Mouse (Mus musculus): ENCODE data around the gene Ccnf.
A peak's percentile ranks its signal among the peaks of the same experiment; 100 is the strongest.

The Ccnf gene

GRCm38 (mm10) chr17:24223513-24223912, 27.8 kb downstream of the Ccnf start:
- no peak for DNase-seq

GRCm38 (mm10) chr17:24222653-24223052, 28.6 kb downstream of the Ccnf start:
- no peak for DNase-seq

GRCm38 (mm10) chr17:24220435-24221411, 30.6 kb downstream of the Ccnf start, which contains the start of gene Tedc2:
TSS of gene Tedc2 (minus strand) at chr17:24220851.
- DNase-seq, result peak; percentile 95

GRCm38 (mm10) chr17:24216836-24217235, 34.4 kb downstream of the Ccnf start:
- DNase-seq, result no peak

GRCm38 (mm10) chr17:24213186-24213585, 38.1 kb downstream of the Ccnf start:
- no peak for DNase-seq

- no peak for DNase-seq
Measured at GRCm38 (mm10) chr17:24212441-24213018, 38.8 kb downstream of the Ccnf start.

- DNase-seq, result peak; percentile 92
Measured at GRCm38 (mm10) chr17:24211631-24212440, 39.4 kb downstream of the Ccnf start.

GRCm38 (mm10) chr17:24210591-24210990, 40.7 kb downstream of the Ccnf start:
- no peak for DNase-seq

- DNase-seq, result no peak
Measured at GRCm38 (mm10) chr17:24209916-24210240, 41.4 kb downstream of the Ccnf start.

- DNase-seq, result peak; percentile 38
Measured at GRCm38 (mm10) chr17:24209043-24209915, 42.0 kb downstream of the Ccnf start, which contains the start of gene Ntn3. TSS of gene Ntn3 (minus strand) at chr17:24209531.

- DNase-seq, result no peak
Measured at GRCm38 (mm10) chr17:24208641-24209042, 42.6 kb downstream of the Ccnf start.

- DNase-seq, result no peak
Measured at GRCm38 (mm10) chr17:24207768-24208640, 43.3 kb downstream of the Ccnf start.

- peak; percentile 84 for DNase-seq
Measured at GRCm38 (mm10) chr17:24206451-24207351, 44.6 kb downstream of the Ccnf start.

- peak; percentile 75 for DNase-seq
Measured at GRCm38 (mm10) chr17:24205908-24206361, 45.3 kb downstream of the Ccnf start.

- peak; percentile 95 for DNase-seq
Measured at GRCm38 (mm10) chr17:24205284-24205888, 45.9 kb downstream of the Ccnf start, which contains the start of gene Tbc1d24. TSS of gene Tbc1d24 (minus strand) at chr17:24205562.

- no peak for DNase-seq
Measured at GRCm38 (mm10) chr17:24204846-24205245, 46.4 kb downstream of the Ccnf start.

- DNase-seq, result no peak
Measured at GRCm38 (mm10) chr17:24203611-24204534, 47.4 kb downstream of the Ccnf start.

GRCm38 (mm10) chr17:24203068-24203467, 48.2 kb downstream of the Ccnf start:
- no peak for DNase-seq
